Mouse (Mus musculus): ENCODE results near the gene Dpep2nb.

DNA sequence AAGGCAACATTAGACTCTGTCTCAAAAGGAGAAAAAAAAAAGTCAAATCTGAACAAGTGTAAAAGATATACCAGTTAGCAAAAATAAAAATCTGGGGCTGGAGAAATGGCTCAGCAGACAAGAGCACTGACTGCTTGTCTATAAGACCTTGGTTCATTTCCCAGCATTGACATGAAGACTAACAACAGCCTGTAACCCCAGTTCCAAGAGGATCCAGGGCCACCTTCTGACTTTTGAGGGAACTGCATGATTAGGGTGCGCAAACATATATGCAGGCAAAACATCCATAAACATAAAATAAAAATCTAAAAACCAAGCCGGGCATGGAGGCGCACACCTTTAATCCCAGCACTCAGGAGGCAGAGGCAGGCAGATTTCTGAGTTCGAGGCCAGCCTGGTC lies 638 bp upstream of the Dpep2nb start:
- no peak for TF ChIP-seq TAL1 (IDR thresholded peaks at IDR 0.05; ENCODE audit: low read length)
- TF ChIP-seq GATA1 (IDR thresholded peaks at IDR 0.05; ENCODE audit: low read length) = no peak
